11 mouse cellular contexts compared by ENCODE assay signal in genomic region chr5:130120904-130121303, GRCm38 (mm10). TPM values are rescaled to one million over a fixed set of nuclear protein-coding genes. Genes with fewer than 3 reads are reported as not detected.
DNase-seq lines count a peak whose midpoint lies in the region; TF ChIP-seq lines count a peak whose summit lies in the region.
"Had no signal": no experiment of that assay in that cellular context is flagged by ENCODE, and none has a peak within 500 bp of the region (broad histone marks: within the 10 kb centered on the region; RNA-seq: fewer than 3 reads in every experiment).

No protein-coding gene starts in this region.

- WGBS in embryonic facial prominence, embryonic 10.5 days, result 60% methylated on average over 6 of the region's 6 CpGs

- no peak overlapping the region for H3K4me3 ChIP-seq in layer of hippocampus, adult 2 months
- no peak overlapping the region for H3K4me3 ChIP-seq in embryonic facial prominence, embryonic 10.5 days

- intact Hi-C loops in heart, postnatal 10 days (cut with DNase I), result no loop called here

- H3K27me3 ChIP-seq in embryonic facial prominence, embryonic 10.5 days (replicated peaks; ENCODE audit: low read depth, poor library complexity, severe bottlenecking), result no peaks in the 10 kb centered on the region

- H3K9me3 ChIP-seq in embryonic facial prominence, embryonic 10.5 days, result no peaks in the 10 kb centered on the region
- H3K9me3 ChIP-seq: G1E had no signal

- no peak for DNase-seq in layer of hippocampus, adult 2 months (ENCODE audit: low spot score in 2 of 2)
- no peak for DNase-seq in layer of hippocampus, postnatal 36 days
- DNase-seq in embryonic facial prominence, embryonic 10.5 days (ENCODE audit: low spot score), result peak; percentile 64
- peak; percentile 63 to 71 for DNase-seq in heart, postnatal 10 days
- DNase-seq in lung, postnatal 36 days, result peak; percentile 30
- DNase-seq in thymus, postnatal 25 days, result no peak
- no peak for DNase-seq in cerebellum, postnatal 14 days
- DNase-seq in urinary bladder, adult 2 months (ENCODE audit: low spot score), result no peak
- DNase-seq: cerebellum, adult 2 months; right cerebral cortex, adult 18-20 months had no signal

- H3K4me1 ChIP-seq in embryonic facial prominence, embryonic 10.5 days, result peaks cover 14% of the 10 kb centered on the region

- H3K36me3 ChIP-seq in embryonic facial prominence, embryonic 10.5 days (replicated peaks), result peaks cover 30% of the 10 kb centered on the region
- H3K36me3 ChIP-seq: G1E had no signal

- peak overlapping the region; percentile 6; the same call in 1 of the 2 replicates for H3K27ac ChIP-seq in layer of hippocampus, adult 2 months
- peak overlapping the region; percentile 14; the same call in 1 of the 2 replicates for H3K27ac ChIP-seq in embryonic facial prominence, embryonic 10.5 days (replicated peaks)

- TF ChIP-seq CTCF in layer of hippocampus, adult 2 months (conservative IDR thresholded peaks at IDR 0.05), result no peak

RNA-seq across cellular contexts. Expression of gene Kctd7, which starts 23.8 kb away (rescaled TPM):
- total RNA-seq in layer of hippocampus, adult 2 months (2021), result 10 to 100 TPM; 10.3 to 12.8 TPM
- total RNA-seq in layer of hippocampus, postnatal 36 days (2021), result 10 to 100 TPM in 1 of 2 experiments, 1 to 10 TPM in 1; 9.8 to 13.0 TPM
- polyA plus RNA-seq in embryonic facial prominence, embryonic 10.5 days (2016; fragmentation: Nextera tagmentation; extraction: Ambion mirVana), result 4.7 and 5.1 TPM in 2 replicates
- 1 to 10 TPM; 2.5 to 3.9 TPM for total RNA-seq in heart, postnatal 10 days (2021)
- 4.2 and 4.5 TPM in 2 replicates for polyA plus RNA-seq in urinary bladder, adult 2 months (2012; rRNA removed)

RNA-seq across cellular contexts. Expression of gene Tpst1, which starts 47.8 kb away (rescaled TPM):
- 10 to 100 TPM; 48.7 to 49.1 TPM for total RNA-seq in layer of hippocampus, adult 2 months (2021)
- total RNA-seq in layer of hippocampus, postnatal 36 days (2021), result 10 to 100 TPM; 50.2 to 50.6 TPM
- 52.3 and 55.6 TPM in 2 replicates for polyA plus RNA-seq in embryonic facial prominence, embryonic 10.5 days (2016; fragmentation: Nextera tagmentation; extraction: Ambion mirVana)
- 10 to 100 TPM; 22.5 to 24.8 TPM for total RNA-seq in heart, postnatal 10 days (2021)
- 77.9 and 89.4 TPM in 2 replicates for polyA plus RNA-seq in urinary bladder, adult 2 months (2012; rRNA removed)
- polyA plus RNA-seq: G1E had no signal

RNA-seq across cellular contexts. Expression of gene Rabgef1, which starts 50.7 kb away (rescaled TPM):
- 10 to 100 TPM; 48.8 to 51.1 TPM for total RNA-seq in layer of hippocampus, adult 2 months (2021)
- 10 to 100 TPM; 51.3 to 53.3 TPM for total RNA-seq in layer of hippocampus, postnatal 36 days (2021)
- polyA plus RNA-seq in embryonic facial prominence, embryonic 10.5 days (2016; fragmentation: Nextera tagmentation; extraction: Ambion mirVana), result 26.2 and 27.2 TPM in 2 replicates
- total RNA-seq in heart, postnatal 10 days (2021), result 10 to 100 TPM; 20.3 to 20.7 TPM
- 64.4 and 70.6 TPM in 2 replicates for polyA plus RNA-seq in urinary bladder, adult 2 months (2012; rRNA removed)

Comparison
In these comparisons a context has a peak if more than half of its experiments do, and no peak if none do; other contexts are left out.
1. DNase-seq: peak in embryonic facial prominence, embryonic 10.5 days (single experiment), heart, postnatal 10 days (2 of 2) and lung, postnatal 36 days (single experiment); none in layer of hippocampus, adult 2 months (0 of 2), layer of hippocampus, postnatal 36 days (0 of 2), thymus, postnatal 25 days (single experiment), cerebellum, postnatal 14 days (0 of 2) and urinary bladder, adult 2 months (single experiment).